Mouse (Mus musculus): ENCODE results near the gene Comp.
A peak's percentile ranks its signal among the peaks of the same experiment; 100 is the strongest.

Gene Comp

GRCm38 (mm10) chr8:70373397-70374317 is at the start of gene Comp:
TSS of gene Comp (plus strand) at chr8:70373558.
- no peak for DNase-seq

- no peak for DNase-seq
Observed at GRCm38 (mm10) chr8:70323716-70324115, 49.6 kb upstream of the Comp start.

GRCm38 (mm10) chr8:70327512-70327911 is 45.8 kb upstream of the Comp start:
- DNase-seq = no peak

DNA sequence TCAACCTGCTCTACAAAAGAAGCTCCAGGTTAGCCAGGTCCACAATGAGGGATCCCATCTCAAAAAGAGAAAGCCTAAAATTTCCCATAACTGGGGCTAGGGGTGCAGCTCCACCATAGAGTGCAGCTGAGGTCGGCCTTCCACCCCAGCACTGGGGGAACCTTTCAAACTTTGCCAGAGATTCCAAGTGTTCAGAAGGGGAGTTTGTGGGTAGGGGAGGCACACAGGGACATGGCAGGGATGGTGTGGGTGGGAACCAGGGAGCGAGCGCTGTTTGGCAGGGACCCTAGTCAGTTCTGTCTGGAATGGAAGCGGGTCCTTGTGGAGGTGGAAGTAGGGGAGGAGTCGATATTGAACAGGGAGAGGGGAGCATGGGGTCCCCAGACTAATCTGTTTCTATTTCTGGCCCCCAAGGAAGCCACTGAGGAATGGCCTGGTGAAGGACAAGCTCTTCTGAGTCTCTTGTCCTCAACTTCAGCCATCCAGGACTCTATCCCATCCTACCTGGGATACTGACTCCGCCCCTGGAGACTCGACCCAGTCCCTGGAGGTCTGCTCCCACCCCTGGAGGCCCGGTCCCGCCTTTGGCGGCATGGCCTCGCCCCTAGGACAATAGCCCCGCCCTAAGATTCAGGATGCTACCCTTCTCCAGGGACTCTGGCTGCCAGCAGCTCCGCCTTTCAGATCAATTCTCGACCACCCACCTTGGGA is 44.1 kb upstream of the Comp start, which contains the start of gene Gdf1:
Gene Gdf1, plus strand, starts transcription at position 694 of the 711 bp plus-strand sequence.
- DNase-seq = no peak

DNA sequence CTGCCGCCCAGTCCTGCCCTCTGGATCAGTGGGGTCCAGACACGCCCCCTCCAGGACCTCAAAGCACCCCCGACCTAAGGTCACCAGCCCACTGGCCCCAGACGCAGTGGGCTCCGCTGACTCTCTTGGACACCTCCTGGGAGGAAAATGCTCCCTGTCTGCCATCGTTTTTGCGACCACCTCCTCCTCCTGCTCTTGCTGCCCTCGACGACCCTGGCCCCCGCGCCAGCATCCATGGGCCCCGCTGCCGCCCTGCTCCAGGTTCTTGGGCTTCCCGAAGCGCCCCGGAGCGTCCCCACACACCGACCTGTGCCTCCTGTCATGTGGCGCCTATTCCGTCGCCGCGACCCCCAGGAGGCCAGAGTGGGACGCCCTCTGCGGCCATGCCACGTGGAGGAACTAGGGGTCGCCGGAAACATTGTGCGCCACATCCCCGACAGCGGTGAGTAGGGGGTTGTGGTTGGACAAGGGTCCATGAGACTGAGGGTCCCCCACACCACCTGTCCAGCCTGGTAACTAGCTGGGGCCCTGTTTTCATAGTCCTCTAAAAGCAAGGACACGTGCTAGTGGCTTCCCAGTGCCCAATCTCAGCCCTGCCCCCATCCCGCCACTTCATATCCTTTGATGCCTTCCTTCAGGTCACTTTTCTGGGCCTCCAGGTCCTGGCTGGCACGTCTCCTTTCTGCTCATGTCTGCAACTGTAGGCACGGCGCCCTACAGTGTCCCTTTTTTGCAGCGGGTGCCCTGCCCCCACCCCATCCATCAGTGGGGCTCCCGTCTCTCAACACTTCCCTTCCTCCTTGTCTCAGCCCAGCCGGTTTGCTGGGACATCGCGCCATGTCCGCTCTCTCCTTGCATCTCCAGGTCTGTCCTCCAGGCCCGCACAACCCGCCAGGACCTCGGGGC is 43.3 kb upstream of the Comp start:
- peak; percentile 48 for DNase-seq

GRCm38 (mm10) chr8:70330741-70331364 is 42.5 kb upstream of the Comp start:
- peak; percentile 76 for DNase-seq

- DNase-seq = peak; percentile 47
Observed at GRCm38 (mm10) chr8:70331526-70331925, 41.8 kb upstream of the Comp start.

GRCm38 (mm10) chr8:70332070-70332877 is 41.1 kb upstream of the Comp start:
- DNase-seq = peak; percentile 82

- no peak for DNase-seq
Observed at GRCm38 (mm10) chr8:70332878-70333202, 40.5 kb upstream of the Comp start.

GRCm38 (mm10) chr8:70338931-70339330 is 34.4 kb upstream of the Comp start:
- no peak for DNase-seq

- no peak for DNase-seq
Observed at GRCm38 (mm10) chr8:70340659-70341058, 32.7 kb upstream of the Comp start.

- no peak for DNase-seq
Observed at GRCm38 (mm10) chr8:70342007-70342406, 31.4 kb upstream of the Comp start.

DNA sequence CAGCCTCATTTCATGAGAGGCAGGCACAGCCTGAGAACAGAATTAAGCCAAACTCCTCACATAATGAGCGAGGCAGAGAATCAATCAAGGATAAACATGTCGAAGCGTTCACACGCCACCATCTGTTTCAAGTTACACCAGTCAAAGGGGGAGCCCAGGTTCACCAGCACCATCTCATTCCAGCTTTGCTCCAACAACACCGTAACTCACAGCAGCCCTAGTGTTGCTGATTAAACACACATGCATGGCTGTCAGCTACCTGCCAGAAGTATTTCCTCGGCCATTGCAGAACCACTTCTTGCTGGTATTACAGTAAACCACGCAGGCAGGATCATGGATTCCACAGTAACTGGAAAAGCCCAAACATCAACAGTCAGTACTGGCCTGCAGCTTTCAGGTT is 30.3 kb upstream of the Comp start:
- no peak for DNase-seq

GRCm38 (mm10) chr8:70343696-70344095 is 29.7 kb upstream of the Comp start:
- no peak for DNase-seq

DNA sequence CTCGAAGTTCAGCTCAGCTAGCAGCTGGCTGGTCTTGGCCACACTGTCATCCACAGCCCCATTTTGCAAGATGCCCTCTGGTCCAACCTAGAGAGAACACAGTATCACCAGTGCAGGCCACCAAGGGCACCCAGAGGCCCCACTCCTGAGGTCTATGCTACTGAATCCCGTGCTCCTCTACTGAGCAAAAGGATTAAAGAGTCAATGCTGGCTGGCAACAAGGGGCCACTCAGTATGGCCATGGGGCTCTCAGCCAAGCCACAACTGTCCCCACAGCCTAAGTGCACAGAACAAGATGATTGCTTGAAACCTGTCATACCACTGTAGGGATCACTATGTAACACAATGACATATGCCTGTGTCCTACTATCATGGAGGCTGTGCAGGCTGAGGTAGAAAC is 29.1 kb upstream of the Comp start:
- no peak for DNase-seq

DNA sequence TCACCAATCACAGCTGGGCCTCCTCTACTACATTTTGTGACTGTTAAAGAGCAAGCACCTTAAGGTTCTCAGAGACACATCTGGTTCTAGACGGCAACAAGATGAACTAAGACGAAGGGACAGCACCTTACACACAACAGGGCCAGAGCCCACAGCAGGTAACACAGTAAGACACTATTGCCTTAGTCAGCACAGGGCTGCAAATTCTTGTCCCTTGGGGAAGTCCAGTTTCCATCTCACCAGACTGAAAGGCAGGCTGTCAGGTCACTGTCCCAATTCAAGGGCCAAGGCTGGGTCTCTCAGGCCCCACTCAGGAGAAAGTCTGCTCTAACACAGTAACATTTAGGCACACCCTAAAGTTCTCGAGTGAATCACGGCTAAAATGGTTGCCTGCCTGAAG is 25.9 kb upstream of the Comp start:
- no peak for DNase-seq

- no peak for DNase-seq
Observed at GRCm38 (mm10) chr8:70347860-70348420, 25.4 kb upstream of the Comp start.

- no peak for DNase-seq
Observed at GRCm38 (mm10) chr8:70351035-70351999, 22.0 kb upstream of the Comp start.

DNA sequence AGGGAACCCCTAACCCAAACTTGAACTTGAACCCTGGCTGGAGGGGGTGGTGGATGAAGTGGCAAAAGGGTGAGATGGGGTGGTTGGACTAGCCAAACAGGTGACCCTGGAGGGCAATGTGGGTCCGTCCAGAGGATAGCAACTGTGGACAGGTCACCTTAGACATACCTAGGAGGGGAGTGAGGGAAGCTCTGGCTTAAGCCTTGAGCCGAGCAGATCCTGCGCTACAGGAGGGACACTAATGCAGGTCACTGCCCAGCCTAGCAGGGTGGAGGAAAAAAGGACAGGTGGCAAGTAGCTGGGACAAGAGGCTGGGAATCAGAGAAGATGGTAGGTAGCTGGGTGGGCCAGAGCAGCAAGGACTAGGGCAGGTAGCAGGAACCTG is 21.4 kb upstream of the Comp start:
- no peak for DNase-seq

DNA sequence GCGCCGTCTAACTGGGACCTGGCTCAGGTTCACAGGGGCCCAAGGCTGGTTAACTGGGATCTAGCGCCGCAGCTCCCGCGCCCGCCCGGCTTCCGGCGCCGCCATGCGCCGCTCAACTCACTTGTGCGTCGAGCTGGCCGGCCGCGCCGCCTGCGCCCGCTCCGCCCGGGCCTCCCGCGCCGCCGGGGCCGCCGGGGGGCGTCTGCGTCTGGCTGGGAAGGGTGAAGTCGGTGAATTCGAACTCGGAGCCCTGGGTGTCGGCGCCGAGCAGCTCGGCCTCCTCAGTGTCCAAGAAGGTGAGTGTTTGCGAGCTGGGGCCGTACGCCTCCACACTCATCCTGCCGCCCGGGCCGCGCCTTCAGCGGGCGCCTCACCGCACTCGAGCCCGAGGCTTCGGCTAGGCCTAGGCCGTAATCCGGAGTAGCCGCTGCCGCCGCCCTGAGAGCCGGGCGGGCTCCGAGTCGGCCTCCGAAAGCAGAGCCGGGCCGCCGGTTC is 20.7 kb upstream of the Comp start:
- DNase-seq = no peak
